Mouse (Mus musculus): ENCODE measurements at regions not wholly inside any gene's neighbourhood (a gene's known extent, or its start where the extent isn't known, plus 50 kb on each side); places are given as distances from the start of the nearest gene placed in this dataset.
A peak's percentile ranks its signal among the peaks of the same experiment; 100 is the strongest.

DNA sequence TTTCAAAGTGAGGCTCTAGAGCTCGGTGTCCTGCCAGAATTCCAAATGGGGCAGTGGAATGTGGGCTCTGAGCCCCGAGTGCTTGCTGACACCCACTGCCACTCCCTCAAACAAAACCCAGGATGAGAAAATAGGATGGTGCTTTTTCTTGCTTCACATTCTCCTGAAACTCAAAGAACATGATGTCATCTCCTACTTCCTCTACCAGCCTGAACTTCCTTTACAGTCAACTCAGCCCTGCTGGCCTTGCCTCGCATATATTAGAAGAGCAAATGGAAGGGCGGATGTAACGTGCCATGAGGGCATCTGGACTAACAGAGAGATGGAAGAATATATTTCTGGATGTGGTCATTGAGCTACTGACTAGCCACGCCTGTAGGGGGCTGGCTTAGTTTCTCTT lies 309.6 kb downstream of the Rbm26 start:
- DNase-seq (ENCODE audit: low spot score), result no peak
- Histone ChIP-seq H3K4me2 (replicated peaks; ENCODE audit: low read depth, low read length) (no peak overlapping the region), H3K4me3 (ENCODE audit: low read depth, low read length) (no peak overlapping the region), H3K9me3 (ENCODE audit: control insufficient read depth, low read length) (no peaks in the 10 kb centered on the region), H3K9ac (ENCODE audit: low read depth, low read length) (no peak overlapping the region), H3K27ac (ENCODE audit: low read depth, low read length) (no peak overlapping the region), H3K4me1 (replicated peaks; ENCODE audit: control insufficient read depth, insufficient read depth, low read length) (no peaks in the 10 kb centered on the region), H3K27me3 (ENCODE audit: control insufficient read depth, insufficient read depth, low read length) (no peaks in the 10 kb centered on the region), H3K36me3 (ENCODE audit: control insufficient read depth, insufficient read depth, low read length) (no peaks in the 10 kb centered on the region)
- WGBS, result 84% methylated on average over 6 of the region's 6 CpGs
- no peak for ATAC-seq (ENCODE audit: low FRiP score)

DNA sequence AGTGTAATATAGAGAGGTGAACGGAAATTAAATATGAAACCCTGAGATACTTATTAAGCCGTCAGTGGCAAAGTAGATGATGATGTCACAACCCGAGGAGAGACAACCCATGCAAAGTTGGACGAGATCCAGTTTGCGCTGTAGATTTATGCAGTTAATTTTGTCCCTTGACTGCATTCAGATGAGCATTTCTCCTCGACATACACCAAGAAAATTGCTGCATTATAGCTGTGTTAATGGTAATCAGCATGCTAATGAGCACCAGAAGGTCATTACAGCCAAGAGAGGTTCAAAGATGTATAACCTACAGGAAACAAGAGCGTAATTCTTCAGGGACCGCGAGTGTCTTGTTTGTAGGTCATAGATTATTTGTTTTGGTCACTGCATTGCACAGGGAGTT lies 313.2 kb downstream of the Rbm26 start:
- ATAC-seq (ENCODE audit: low FRiP score), result no peak
- Histone ChIP-seq H3K4me3 (ENCODE audit: low read depth, low read length) (no peak overlapping the region), H3K4me1 (replicated peaks; ENCODE audit: control insufficient read depth, insufficient read depth, low read length) (no peaks in the 10 kb centered on the region), H3K27ac (ENCODE audit: low read depth, low read length) (no peak overlapping the region), H3K36me3 (ENCODE audit: control insufficient read depth, insufficient read depth, low read length) (no peaks in the 10 kb centered on the region), H3K27me3 (ENCODE audit: control insufficient read depth, insufficient read depth, low read length) (no peaks in the 10 kb centered on the region), H3K4me2 (replicated peaks; ENCODE audit: low read depth, low read length) (no peak overlapping the region), H3K9ac (ENCODE audit: low read depth, low read length) (no peak overlapping the region), H3K9me3 (ENCODE audit: control insufficient read depth, low read length) (no peaks in the 10 kb centered on the region)
- WGBS, result 84% methylated on average over 9 of the region's 9 CpGs
- DNase-seq (ENCODE audit: low spot score), result no peak

DNA sequence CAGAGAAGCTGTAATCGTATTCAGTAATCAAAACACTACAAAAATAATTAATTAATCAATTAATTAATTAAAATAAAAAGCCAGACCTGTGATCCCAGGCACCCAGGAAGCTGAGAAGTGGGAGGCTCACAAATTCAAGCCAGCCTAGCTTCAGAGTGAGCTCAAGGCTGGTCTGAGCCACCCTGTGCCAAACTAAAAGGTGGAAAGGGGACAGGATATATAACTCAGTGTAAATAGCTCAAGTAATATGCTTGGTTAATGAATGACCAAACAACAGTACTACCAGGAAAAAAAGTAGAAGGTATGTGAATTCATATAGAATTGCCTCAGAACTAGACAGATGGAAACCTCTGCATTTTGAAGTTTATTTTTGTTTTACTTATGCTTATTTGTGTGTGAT lies 321.2 kb downstream of the Rbm26 start:
- DNase-seq (ENCODE audit: low spot score) (no peak), ATAC-seq (ENCODE audit: low FRiP score) (no peak)
- H3K4me2 ChIP-seq (replicated peaks; ENCODE audit: low read depth, low read length), result no peak overlapping the region
- H3K27ac ChIP-seq (ENCODE audit: low read depth, low read length), result no peak overlapping the region
- no peaks in the 10 kb centered on the region for H3K27me3 ChIP-seq (ENCODE audit: control insufficient read depth, insufficient read depth, low read length)
- no peak overlapping the region for H3K4me3 ChIP-seq (ENCODE audit: low read depth, low read length)
- H3K9ac ChIP-seq (ENCODE audit: low read depth, low read length), result no peak overlapping the region
- WGBS, result 79% methylated on average over 1 of the region's 1 CpGs
- no peaks in the 10 kb centered on the region for H3K36me3 ChIP-seq (ENCODE audit: control insufficient read depth, insufficient read depth, low read length)
- no peaks in the 10 kb centered on the region for H3K4me1 ChIP-seq (replicated peaks; ENCODE audit: control insufficient read depth, insufficient read depth, low read length)
- no peaks in the 10 kb centered on the region for H3K9me3 ChIP-seq (ENCODE audit: control insufficient read depth, low read length)

DNA sequence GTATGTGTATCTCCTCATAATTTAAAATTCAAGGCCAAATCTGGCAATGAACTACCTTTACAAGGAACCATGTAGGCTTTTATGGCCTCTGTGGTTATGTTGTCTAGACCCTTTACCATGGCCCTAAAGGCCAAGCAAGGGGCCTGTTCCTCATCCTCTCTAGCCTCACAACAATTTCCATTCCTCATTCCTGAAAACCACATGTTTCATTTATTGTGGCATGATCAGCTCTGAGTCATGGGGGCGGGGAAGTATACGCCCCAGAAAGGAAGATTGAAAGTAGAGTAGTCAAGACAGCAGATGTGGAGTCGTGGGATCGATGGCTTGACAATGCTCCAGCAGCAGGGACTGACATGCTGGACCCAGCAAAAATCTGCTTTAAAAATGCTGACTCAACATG lies 326.8 kb upstream of the Rnf219 start:
- H3K36me3 ChIP-seq (ENCODE audit: control insufficient read depth, insufficient read depth, low read length), result no peaks in the 10 kb centered on the region
- H3K27me3 ChIP-seq (ENCODE audit: control insufficient read depth, insufficient read depth, low read length), result no peaks in the 10 kb centered on the region
- H3K4me3 ChIP-seq (ENCODE audit: low read depth, low read length), result no peak overlapping the region
- no peaks in the 10 kb centered on the region for H3K4me1 ChIP-seq (replicated peaks; ENCODE audit: control insufficient read depth, insufficient read depth, low read length)
- 89% methylated on average over 4 of the region's 4 CpGs for WGBS
- no peak for ATAC-seq (ENCODE audit: low FRiP score)
- H3K9ac ChIP-seq (ENCODE audit: low read depth, low read length), result no peak overlapping the region
- no peak overlapping the region for H3K27ac ChIP-seq (ENCODE audit: low read depth, low read length)
- H3K9me3 ChIP-seq (ENCODE audit: control insufficient read depth, low read length), result no peaks in the 10 kb centered on the region
- no peak overlapping the region for H3K4me2 ChIP-seq (replicated peaks; ENCODE audit: low read depth, low read length)
- DNase-seq (ENCODE audit: low spot score), result no peak

DNA sequence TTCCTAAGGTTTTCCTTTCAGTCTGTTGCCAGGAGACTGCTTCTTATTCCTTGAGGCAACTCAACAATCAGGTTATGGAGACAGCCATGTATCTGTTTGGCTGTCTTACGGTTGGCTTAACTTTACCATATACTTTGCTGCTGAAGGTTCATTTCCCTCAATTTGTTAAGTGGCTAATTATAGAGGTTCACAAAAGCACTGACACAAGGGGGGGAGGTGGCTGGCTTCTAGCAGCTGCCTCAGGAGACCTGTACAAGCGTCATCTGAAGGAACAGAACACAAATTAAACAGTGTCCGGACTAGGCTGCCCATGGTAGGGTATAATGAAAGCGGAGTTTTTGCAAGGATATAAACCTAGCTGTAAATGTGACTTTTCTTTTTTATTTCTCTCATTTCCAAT lies 305.0 kb upstream of the Rnf219 start:
- no peaks in the 10 kb centered on the region for H3K36me3 ChIP-seq (ENCODE audit: control insufficient read depth, insufficient read depth, low read length)
- WGBS, result 50% methylated on average over 4 of the region's 4 CpGs
- ATAC-seq (ENCODE audit: low FRiP score), result no peak

DNA sequence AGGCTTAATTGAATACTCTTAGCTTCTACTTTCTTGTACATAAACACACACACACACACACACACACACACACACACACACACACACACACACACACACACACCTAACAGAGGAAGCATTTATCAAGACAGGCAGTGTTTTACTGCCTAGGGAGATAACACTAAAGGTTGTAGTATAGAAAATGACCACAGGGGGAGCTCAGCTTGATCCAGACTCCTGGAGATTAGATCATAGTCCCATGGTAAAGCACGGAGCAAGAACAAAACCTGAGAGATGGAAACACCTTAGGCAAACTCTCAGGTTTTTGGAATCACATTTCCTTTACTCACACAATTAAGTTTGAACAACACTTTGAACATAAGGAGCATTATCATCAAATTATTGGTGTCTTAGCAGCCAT lies 302.5 kb upstream of the Rnf219 start:
- no peak for ATAC-seq (ENCODE audit: low FRiP score)
- Histone ChIP-seq H3K27me3 (ENCODE audit: control insufficient read depth, insufficient read depth, low read length) (no peaks in the 10 kb centered on the region), H3K4me2 (replicated peaks; ENCODE audit: low read depth, low read length) (no peak overlapping the region), H3K27ac (ENCODE audit: low read depth, low read length) (no peak overlapping the region), H3K4me3 (ENCODE audit: low read depth, low read length) (no peak overlapping the region), H3K9ac (ENCODE audit: low read depth, low read length) (no peak overlapping the region), H3K9me3 (ENCODE audit: control insufficient read depth, low read length) (no peaks in the 10 kb centered on the region), H3K36me3 (ENCODE audit: control insufficient read depth, insufficient read depth, low read length) (no peaks in the 10 kb centered on the region), H3K4me1 (replicated peaks; ENCODE audit: control insufficient read depth, insufficient read depth, low read length) (no peaks in the 10 kb centered on the region)
- DNase-seq (ENCODE audit: low spot score), result peak; percentile 41
- WGBS, result 63% methylated on average over 1 of the region's 1 CpGs

More for the DNA sequence above, 305.0 kb upstream of the Rnf219 start:
- Histone ChIP-seq H3K4me3 (ENCODE audit: low read depth, low read length) (no peak overlapping the region), H3K27me3 (ENCODE audit: control insufficient read depth, insufficient read depth, low read length) (no peaks in the 10 kb centered on the region), H3K9me3 (ENCODE audit: control insufficient read depth, low read length) (no peaks in the 10 kb centered on the region), H3K4me2 (replicated peaks; ENCODE audit: low read depth, low read length) (no peak overlapping the region), H3K9ac (ENCODE audit: low read depth, low read length) (no peak overlapping the region), H3K27ac (ENCODE audit: low read depth, low read length) (no peak overlapping the region), H3K4me1 (replicated peaks; ENCODE audit: control insufficient read depth, insufficient read depth, low read length) (no peaks in the 10 kb centered on the region)
- DNase-seq (ENCODE audit: low spot score), result no peak

DNA sequence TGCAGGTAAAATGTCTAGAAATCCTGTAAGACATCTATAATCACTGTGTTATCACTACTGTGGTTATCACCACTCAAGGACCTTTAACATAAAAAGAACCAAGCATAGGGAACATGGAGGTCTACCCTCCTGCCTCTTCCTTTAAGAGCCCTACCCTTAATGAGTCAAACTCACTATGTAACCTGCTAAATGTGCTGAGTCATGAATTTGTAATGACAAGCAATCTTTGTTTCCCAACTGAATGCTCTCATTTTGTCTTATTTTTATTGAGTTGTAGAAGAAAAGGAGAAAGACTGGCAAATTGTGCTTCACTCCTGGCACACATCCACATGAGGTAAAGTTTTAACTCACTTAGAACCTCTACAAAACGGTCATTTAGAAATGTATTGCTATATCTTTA lies 301.8 kb upstream of the Rnf219 start:
- Histone ChIP-seq H3K36me3 (ENCODE audit: control insufficient read depth, insufficient read depth, low read length) (no peaks in the 10 kb centered on the region), H3K9me3 (ENCODE audit: control insufficient read depth, low read length) (no peaks in the 10 kb centered on the region), H3K4me1 (replicated peaks; ENCODE audit: control insufficient read depth, insufficient read depth, low read length) (no peaks in the 10 kb centered on the region), H3K27ac (ENCODE audit: low read depth, low read length) (no peak overlapping the region), H3K9ac (ENCODE audit: low read depth, low read length) (no peak overlapping the region), H3K4me2 (replicated peaks; ENCODE audit: low read depth, low read length) (no peak overlapping the region), H3K27me3 (ENCODE audit: control insufficient read depth, insufficient read depth, low read length) (no peaks in the 10 kb centered on the region), H3K4me3 (ENCODE audit: low read depth, low read length) (no peak overlapping the region)
- DNase-seq (ENCODE audit: low spot score), result no peak
- 85% methylated on average over 1 of the region's 1 CpGs for WGBS
- ATAC-seq (ENCODE audit: low FRiP score), result no peak

DNA sequence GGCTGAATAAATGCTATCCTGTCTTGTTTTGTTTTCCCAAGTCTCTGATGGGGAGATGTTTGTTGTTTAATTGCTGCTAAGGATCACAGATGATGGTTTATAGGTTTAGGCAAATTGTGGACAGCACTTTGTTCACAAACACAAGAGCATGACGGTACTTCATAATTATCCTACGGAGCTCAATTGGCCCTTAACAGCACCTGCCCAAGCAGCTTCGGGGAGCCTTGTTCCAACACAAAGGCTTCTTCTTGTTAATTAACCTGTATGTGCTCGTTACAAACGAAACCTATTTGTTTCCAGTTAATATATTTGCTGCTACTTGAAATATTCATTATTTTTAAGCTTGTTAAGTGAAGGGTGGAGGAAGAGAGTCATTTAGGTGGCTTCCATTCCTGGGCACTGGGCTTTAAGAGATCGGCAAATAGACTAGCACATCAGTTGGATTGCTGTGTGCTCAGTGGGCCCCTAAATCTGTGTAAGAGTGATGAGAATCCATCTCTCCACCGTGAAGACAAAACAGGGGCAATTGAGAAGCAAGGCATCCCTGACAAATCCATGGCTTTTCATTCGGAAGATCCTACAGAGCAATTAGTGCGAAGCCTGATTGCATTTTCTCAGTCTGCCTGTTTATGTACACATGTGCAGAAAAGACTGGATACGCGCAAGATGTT lies 299.6 kb upstream of the Rnf219 start:
- no peak overlapping the region for H3K4me2 ChIP-seq (replicated peaks; ENCODE audit: low read depth, low read length)
- H3K4me3 ChIP-seq (ENCODE audit: low read depth, low read length), result no peak overlapping the region
- H3K27me3 ChIP-seq (ENCODE audit: control insufficient read depth, insufficient read depth, low read length), result no peaks in the 10 kb centered on the region
- 87% methylated on average over 11 of the region's 11 CpGs for WGBS
- no peak for DNase-seq (ENCODE audit: low spot score)
- no peaks in the 10 kb centered on the region for H3K36me3 ChIP-seq (ENCODE audit: control insufficient read depth, insufficient read depth, low read length)
- no peak overlapping the region for H3K9ac ChIP-seq (ENCODE audit: low read depth, low read length)
- no peak overlapping the region for H3K27ac ChIP-seq (ENCODE audit: low read depth, low read length)
- ATAC-seq (ENCODE audit: low FRiP score), result no peak
- H3K9me3 ChIP-seq (ENCODE audit: control insufficient read depth, low read length), result no peaks in the 10 kb centered on the region
- H3K4me1 ChIP-seq (replicated peaks; ENCODE audit: control insufficient read depth, insufficient read depth, low read length), result no peaks in the 10 kb centered on the region

DNA sequence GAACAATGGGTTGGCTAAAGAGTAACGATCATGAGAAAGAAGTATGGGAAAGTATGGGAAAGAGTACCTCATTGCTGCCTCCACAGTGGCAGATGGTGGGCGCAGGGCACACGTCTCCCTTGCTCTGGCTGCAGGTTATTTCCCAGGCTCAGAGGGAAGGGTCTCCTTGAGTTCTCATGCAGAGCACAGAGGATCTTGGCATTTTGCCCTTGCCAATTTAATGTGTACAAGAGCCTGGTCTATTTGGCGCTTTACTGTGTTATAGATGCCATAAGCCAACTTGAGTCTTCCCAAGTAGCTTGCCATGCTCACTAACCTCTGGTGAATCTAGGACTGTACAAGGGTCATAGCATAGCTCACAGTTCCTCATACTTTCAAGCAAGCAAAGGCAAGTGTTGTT lies 296.7 kb upstream of the Rnf219 start:
- DNase-seq (ENCODE audit: low spot score), result no peak
- no peaks in the 10 kb centered on the region for H3K9me3 ChIP-seq (ENCODE audit: control insufficient read depth, low read length)
- no peaks in the 10 kb centered on the region for H3K4me1 ChIP-seq (replicated peaks; ENCODE audit: control insufficient read depth, insufficient read depth, low read length)
- 93% methylated on average over 4 of the region's 4 CpGs for WGBS
- no peaks in the 10 kb centered on the region for H3K27me3 ChIP-seq (ENCODE audit: control insufficient read depth, insufficient read depth, low read length)
- H3K4me3 ChIP-seq (ENCODE audit: low read depth, low read length), result no peak overlapping the region
- no peak overlapping the region for H3K9ac ChIP-seq (ENCODE audit: low read depth, low read length)
- no peaks in the 10 kb centered on the region for H3K36me3 ChIP-seq (ENCODE audit: control insufficient read depth, insufficient read depth, low read length)
- no peak overlapping the region for H3K4me2 ChIP-seq (replicated peaks; ENCODE audit: low read depth, low read length)
- H3K27ac ChIP-seq (ENCODE audit: low read depth, low read length), result no peak overlapping the region
- no peak for ATAC-seq (ENCODE audit: low FRiP score)
